Mouse (Mus musculus) lung, embryonic 14.5 days (tissue): ENCODE data around the gene Sertad2. TPM values are rescaled to one million over a fixed set of nuclear protein-coding genes. Genes with fewer than 3 reads are reported as not detected.

Experiments
- ATAC-seq: fragments of 200-750 bp; cut with Nextera tagmentation; 2 replicates; pipeline ENCODE4 v1.8.0; 2017; ENCODE audit warnings: mild to moderate bottlenecking, moderate TSS enrichment, moderate library complexity; ENCODE audit not compliant: insufficient read depth
- DNase-seq: peaks from one replicate; pipeline ENCODE4 v3.0.0-alpha.2; 2015
- H3K27ac ChIP-seq: fragments of 300-500 bp; sonication (generic); 2 replicates; pipeline ENCODE4 v1.5.1; 2014; ENCODE audit warnings: low read depth, mild to moderate bottlenecking, moderate library complexity
- H3K27me3 ChIP-seq: fragments of 300-500 bp; sonication (generic); 2 replicates; pipeline ENCODE4 v1.6.1; 2014; ENCODE audit warnings: low read length, control low read depth; ENCODE audit not compliant: insufficient read depth
- H3K36me3 ChIP-seq: fragments of 300-500 bp; sonication (generic); 2 replicates; pipeline ENCODE4 v1.6.1; 2014; ENCODE audit warnings: control low read depth; ENCODE audit not compliant: insufficient read depth
- H3K4me1 ChIP-seq: fragments of 300-500 bp; sonication (generic); 2 replicates; pipeline ENCODE4 v1.6.1; 2014; ENCODE audit warnings: antibody characterized with exemption, control low read depth; ENCODE audit not compliant: insufficient read depth
- H3K4me2 ChIP-seq: fragments of 300-500 bp; sonication (generic); 2 replicates; pipeline ENCODE4 v1.6.1; 2014; ENCODE audit warnings: mild to moderate bottlenecking
- H3K4me3 ChIP-seq: fragments of 300-500 bp; sonication (generic); 2 replicates; pipeline ENCODE4 v1.5.1; 2014; ENCODE audit warnings: low read depth, low read length
- H3K9ac ChIP-seq: fragments of 300-500 bp; sonication (generic); 2 replicates; pipeline ENCODE4 v1.6.1; 2014
- H3K9me3 ChIP-seq: fragments of 300-500 bp; sonication (generic); 2 replicates; pipeline ENCODE4 v1.6.1; 2016; ENCODE audit warnings: low read depth, low read length, control low read depth
- CTCF ChIP-seq: IDR thresholded peaks from 2 replicates; pipeline ENCODE4 v1.5.1; 2016; ENCODE audit warnings: antibody characterized with exemption, low read depth
- WGBS: fragments of 180-500 bp; shearing (Covaris S2); extraction: QIAGEN DNeasy Blood & Tissue Kit; methylation state at CpG from one replicate; pipeline ENCODE4 v1.1.7; 2014; 5-methylcytosine and 5-hydroxymethylcytosine counted together
- polyA plus RNA-seq: library from polyadenylated mRNA; unstranded; fragments of >200 nt; fragmentation: Nextera tagmentation; extraction: Ambion mirVana; gene quantifications from 2 replicates; pipeline ENCODE4 v1.2.1, GENCODE M21; 2014

Sertad2 gene
- polyA plus RNA-seq = 44.0 and 45.8 TPM in 2 replicates

DNA sequence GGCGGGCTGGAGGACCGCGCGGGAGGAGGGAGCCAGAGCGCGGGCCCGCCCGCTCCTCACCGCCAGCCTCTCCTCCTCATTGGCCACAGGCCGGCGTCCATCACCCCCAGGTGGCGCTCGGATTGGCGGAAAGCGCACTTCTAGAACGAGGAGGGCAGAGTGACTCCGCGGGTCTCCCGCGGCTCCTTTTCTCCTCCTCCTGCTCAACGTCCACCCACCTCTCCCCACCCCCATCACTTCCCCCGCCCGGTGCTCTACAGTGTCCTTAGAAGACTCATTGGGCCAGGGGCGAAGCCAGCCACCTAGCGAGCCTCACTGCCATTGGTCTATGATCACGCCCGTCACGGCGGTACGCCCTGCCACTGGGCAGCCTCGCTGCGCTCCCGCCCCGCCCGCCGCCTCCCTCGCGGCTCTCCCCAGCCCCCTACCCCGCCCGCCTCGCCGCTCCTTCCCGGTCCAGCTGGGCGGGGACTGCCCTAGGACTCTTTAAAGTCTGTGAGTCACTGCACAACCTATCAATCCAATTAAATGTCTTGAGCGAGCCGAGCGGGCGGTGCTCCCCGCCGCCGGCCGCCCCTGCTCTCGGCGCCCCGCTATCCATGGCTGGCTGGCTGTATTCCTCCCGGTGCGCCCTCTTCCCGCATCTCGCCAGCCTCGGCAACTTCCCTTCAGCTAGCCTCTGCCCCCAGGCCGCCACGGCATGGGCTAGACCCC lies at the start of gene Sertad2:
Gene Sertad2, plus strand, starts transcription at position 515 of the 714 bp plus-strand sequence.
- DNase-seq = peak; percentile 99
- ATAC-seq = peak; percentile 100
- H3K9ac ChIP-seq = peak within 1 kb of the TSS; percentile 76
- TF ChIP-seq CTCF = peak; percentile 22; the same call in 1 of the 2 replicates
- 0% methylated on average over 59 of the region's 62 CpGs for WGBS
- H3K27me3 ChIP-seq = no peaks in the 10 kb centered on the region
- H3K4me1 ChIP-seq = 0 out of 2 replicates have a peak, but pooled peaks cover 2% of the 10 kb centered on the region
- peak within 1 kb of the TSS; percentile 83 for H3K4me3 ChIP-seq
- H3K4me2 ChIP-seq = peak within 1 kb of the TSS; percentile 73
- peak within 1 kb of the TSS; percentile 91 for H3K27ac ChIP-seq
- H3K36me3 ChIP-seq = no peaks in the 10 kb centered on the region; the same call in 1 of the 2 replicates
- no peaks in the 10 kb centered on the region for H3K9me3 ChIP-seq

DNA sequence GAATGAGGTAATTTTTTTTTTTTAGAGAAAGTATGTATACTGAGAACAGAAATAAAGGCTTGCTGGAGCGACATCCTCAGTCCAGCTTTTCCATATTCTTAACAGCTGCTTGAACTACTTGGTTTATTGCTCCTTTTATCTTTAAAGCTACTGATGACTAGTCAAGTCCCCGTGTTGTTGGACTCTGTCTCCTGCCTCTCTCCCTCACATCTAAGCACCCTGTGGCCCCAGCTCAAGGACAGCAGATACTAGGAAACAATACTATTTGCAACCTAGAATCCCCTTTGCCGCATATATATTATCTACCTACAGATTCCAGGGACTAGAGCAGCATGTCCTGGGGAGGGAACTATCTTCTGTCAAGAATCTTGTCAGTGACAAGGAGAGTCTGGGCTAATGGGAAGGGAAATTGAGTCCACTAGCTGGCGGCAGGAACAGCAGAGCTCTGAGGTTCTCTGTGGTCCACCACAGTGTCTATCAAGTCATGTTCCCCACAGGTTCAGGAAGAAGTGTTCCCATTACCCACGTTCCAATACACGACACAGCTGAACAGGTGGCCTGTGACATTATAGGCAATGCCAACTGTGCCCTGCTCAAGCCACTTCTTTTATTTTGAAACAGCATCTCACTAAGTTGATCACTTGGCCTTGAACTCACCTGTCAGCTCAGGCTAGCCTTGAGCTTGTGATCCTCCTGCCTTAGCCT lies 49.0 kb upstream of the Sertad2 start:
- WGBS = 58% methylated on average over 6 of the region's 6 CpGs
- no peak for DNase-seq

DNA sequence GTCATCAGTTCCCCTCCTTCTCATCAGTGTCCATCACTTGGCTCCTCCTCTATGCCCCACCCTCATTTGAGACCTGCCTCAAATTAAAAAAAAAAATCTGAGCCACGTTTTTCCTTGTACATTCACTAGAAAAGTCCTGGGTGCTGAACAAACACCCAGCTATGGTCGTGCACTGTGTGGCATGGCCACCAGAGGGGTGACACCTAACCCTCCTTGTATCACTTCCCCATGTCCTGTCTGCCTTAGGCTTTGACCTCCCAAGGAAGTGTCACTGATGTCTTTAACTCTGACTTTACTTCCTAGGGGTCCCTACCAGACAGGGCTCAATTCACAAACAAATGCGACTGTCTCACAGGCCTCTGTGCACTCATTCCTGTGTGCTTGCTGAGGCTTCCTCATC lies 42.5 kb upstream of the Sertad2 start:
- WGBS = 37% methylated on average over 3 of the region's 3 CpGs

More for the DNA sequence above, 49.0 kb upstream of the Sertad2 start:
- no peak for ATAC-seq
- Histone ChIP-seq H3K27ac (no peak overlapping the region), H3K27me3 (no peaks in the 10 kb centered on the region), H3K36me3 (no peaks in the 10 kb centered on the region), H3K4me2 (no peak overlapping the region), H3K4me1 (no peaks in the 10 kb centered on the region), H3K4me3 (no peak overlapping the region), H3K9me3 (no peaks in the 10 kb centered on the region), H3K9ac (no peak overlapping the region)
- no peak for TF ChIP-seq CTCF

DNA sequence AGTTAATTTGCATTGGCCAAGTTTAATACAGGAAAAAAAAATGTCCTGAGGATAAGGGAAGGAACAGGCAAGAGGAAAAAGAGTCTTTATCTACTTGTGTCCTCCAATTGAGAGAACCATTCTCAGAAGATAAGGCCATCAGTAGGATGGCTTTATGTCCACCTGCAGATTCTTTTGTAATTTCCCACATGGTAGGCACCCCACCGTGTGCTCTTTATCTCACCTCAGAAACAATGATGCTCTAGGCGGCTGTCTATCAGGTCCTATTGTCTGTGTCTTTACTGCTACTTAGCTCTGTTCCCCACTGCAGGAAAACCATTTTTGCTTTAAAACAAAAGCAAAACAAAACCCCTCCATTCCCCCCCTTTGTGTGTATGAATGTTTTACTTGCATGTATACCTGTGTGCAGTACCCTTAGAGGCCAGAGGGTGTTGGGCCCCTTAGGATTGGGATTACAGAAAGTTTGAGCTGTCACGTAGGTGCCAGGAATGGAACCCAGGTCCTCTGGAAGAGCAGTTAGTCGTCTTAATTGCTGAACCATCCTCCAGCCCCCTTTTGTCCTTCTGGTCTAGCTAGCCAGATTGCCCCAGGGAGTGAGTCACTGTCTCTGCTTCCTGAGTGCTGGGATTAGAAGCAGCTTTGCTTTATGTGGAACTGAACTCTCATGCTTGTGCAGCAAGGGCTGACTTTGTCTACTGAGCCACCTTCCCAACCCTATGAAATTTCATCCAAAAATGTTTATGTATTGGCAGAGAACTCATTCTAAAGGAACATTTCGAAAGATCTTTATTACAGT lies 41.7 kb upstream of the Sertad2 start:
- DNase-seq (no peak), ATAC-seq (no peak)
- H3K9me3 ChIP-seq = no peaks in the 10 kb centered on the region
- H3K9ac ChIP-seq = no peak overlapping the region
- no peaks in the 10 kb centered on the region for H3K27me3 ChIP-seq
- WGBS = 68% methylated on average over 5 of the region's 5 CpGs
- no peak overlapping the region for H3K4me2 ChIP-seq
- no peaks in the 10 kb centered on the region for H3K4me1 ChIP-seq
- no peak overlapping the region for H3K27ac ChIP-seq
- no peaks in the 10 kb centered on the region for H3K36me3 ChIP-seq
- H3K4me3 ChIP-seq = no peak overlapping the region
- TF ChIP-seq CTCF = no peak

More for the DNA sequence above, 42.5 kb upstream of the Sertad2 start:
- ATAC-seq = no peak
- no peak for DNase-seq
- Histone ChIP-seq H3K27ac (no peak overlapping the region), H3K36me3 (no peaks in the 10 kb centered on the region), H3K9ac (no peak overlapping the region), H3K27me3 (no peaks in the 10 kb centered on the region), H3K4me1 (no peaks in the 10 kb centered on the region), H3K4me2 (no peak overlapping the region), H3K4me3 (no peak overlapping the region), H3K9me3 (no peaks in the 10 kb centered on the region)
- peak; percentile 23; the same call in 1 of the 2 replicates for TF ChIP-seq CTCF

DNA sequence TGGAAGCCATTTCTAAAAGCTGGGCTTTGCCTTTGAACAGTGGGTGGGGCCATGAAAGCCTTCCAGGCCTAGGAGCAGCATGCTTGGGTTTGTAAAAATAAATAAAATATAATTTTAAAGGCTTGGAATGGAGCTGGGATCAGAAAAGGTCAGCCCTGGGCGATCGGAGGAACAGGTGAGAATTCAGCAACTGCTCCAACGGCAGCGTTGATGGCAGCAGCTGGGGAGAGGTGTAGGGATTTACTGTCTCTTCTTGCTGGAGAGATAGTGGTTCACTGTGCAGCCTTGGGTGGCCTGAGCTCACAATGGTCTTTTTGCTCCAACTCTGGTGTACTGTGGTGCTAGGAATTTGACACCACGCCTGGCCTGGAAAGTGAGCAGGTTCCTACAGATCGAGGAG lies 29.5 kb upstream of the Sertad2 start:
- DNase-seq (no peak), ATAC-seq (no peak)
- no peak overlapping the region for H3K27ac ChIP-seq
- 60% methylated on average over 6 of the region's 6 CpGs for WGBS
- no peaks in the 10 kb centered on the region for H3K36me3 ChIP-seq
- H3K4me3 ChIP-seq = no peak overlapping the region
- no peaks in the 10 kb centered on the region for H3K27me3 ChIP-seq
- no peak for TF ChIP-seq CTCF
- no peaks in the 10 kb centered on the region for H3K4me1 ChIP-seq
- no peak overlapping the region for H3K4me2 ChIP-seq
- H3K9ac ChIP-seq = no peak overlapping the region
- H3K9me3 ChIP-seq = 0 out of 2 replicates have a peak, but pooled peaks cover 3% of the 10 kb centered on the region

DNA sequence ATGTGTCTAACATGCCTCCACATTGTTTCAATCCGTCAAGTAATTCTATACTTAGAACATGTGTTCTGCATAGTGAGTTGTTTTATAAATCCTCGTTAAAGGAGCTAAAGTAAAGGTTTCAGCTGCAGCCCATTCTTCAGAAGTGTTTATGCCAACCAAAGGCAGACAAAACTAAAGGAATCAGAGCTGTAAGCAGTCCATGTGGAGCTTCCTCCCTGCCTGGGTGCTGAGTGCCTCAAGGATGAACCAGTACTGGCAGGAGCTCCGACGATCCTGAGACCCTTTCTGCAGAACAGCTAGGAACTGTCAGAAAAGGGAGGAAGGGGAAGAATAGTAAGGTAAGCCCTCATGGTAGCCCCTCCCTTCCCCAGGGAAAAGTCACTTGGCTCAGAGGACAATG lies 28.3 kb upstream of the Sertad2 start:
- H3K27me3 ChIP-seq = no peaks in the 10 kb centered on the region
- no peak overlapping the region for H3K27ac ChIP-seq
- no peak overlapping the region for H3K9ac ChIP-seq
- no peaks in the 10 kb centered on the region for H3K36me3 ChIP-seq
- H3K4me2 ChIP-seq = no peak overlapping the region
- DNase-seq (no peak), ATAC-seq (no peak)
- no peaks in the 10 kb centered on the region for H3K4me1 ChIP-seq
- H3K4me3 ChIP-seq = no peak overlapping the region
- no peak for TF ChIP-seq CTCF
- 0 out of 2 replicates have a peak, but pooled peaks cover 3% of the 10 kb centered on the region for H3K9me3 ChIP-seq
- WGBS = 52% methylated on average over 4 of the region's 4 CpGs
